Mouse (Mus musculus) olfactory bulb, adult 2 months (tissue): ENCODE data around the gene Gm36079. TPM values are rescaled to one million over a fixed set of nuclear protein-coding genes. Genes with fewer than 3 reads are reported as not detected.
"Not testable (repeated sequence)": the region's sequence is repeated elsewhere in the genome, so short reads cannot be mapped to it uniquely, and the experiment has no call there.

ENCODE experiments used
- H3K27ac ChIP-seq: fragments of 200-500 bp; 2 replicates; pipeline ENCODE4 v1.5.1; 2012; ENCODE audit warnings: low read depth, low read length; ENCODE audit not compliant: insufficient read depth
- H3K4me1 ChIP-seq: fragments of 200-500 bp; 2 replicates; pipeline ENCODE4 v1.6.1; 2012; ENCODE audit warnings: low read length; ENCODE audit not compliant: control insufficient read depth, insufficient read depth
- H3K4me3 ChIP-seq: fragments of 200-500 bp; 2 replicates; pipeline ENCODE4 v1.5.1; 2012; ENCODE audit warnings: mild to moderate bottlenecking, low read depth, low read length, moderate library complexity; ENCODE audit not compliant: insufficient read depth
- whole genome bisulfite sequencing: fragments of 180-500 bp; shearing (Covaris S2); methylation state at CpG from one replicate; pipeline ENCODE4 v1.1.7; 2018; 5-methylcytosine and 5-hydroxymethylcytosine counted together
- polyA plus RNA-seq: library from polyadenylated mRNA; stranded (reverse); fragments of >200 nt; gene quantifications from 2 replicates; pipeline ENCODE4 v1.2.4, GENCODE M21; 2012; ENCODE audit warnings: low replicate concordance; ENCODE audit not compliant: missing spikeins, insufficient read depth, insufficient read length

The Gm36079 gene
- polyA plus RNA-seq, 1 experiment = not detected

GRCm38 (mm10) chr13:119991917-119992496, 34.8 kb downstream of the Gm36079 start:
- not testable (repeated sequence) for H3K4me3 ChIP-seq, H3K27ac ChIP-seq, H3K4me1 ChIP-seq
- WGBS = no CpG with 5 or more reads among the region's 10 CpGs

GRCm38 (mm10) chr13:119991264-119991663, 35.5 kb downstream of the Gm36079 start:
- WGBS = no CpG with 5 or more reads among the region's 13 CpGs

More at GRCm38 (mm10) chr13:119991264-119991663, 35.5 kb downstream of the Gm36079 start:
- not testable (repeated sequence) for H3K4me3 ChIP-seq, H3K4me1 ChIP-seq, H3K27ac ChIP-seq

Other genes starting within 250 kb of the Gm36079 start
- gene Zfp131, start 236.1 kb downstream of the Gm36079 start, polyA plus RNA-seq = not detected in 2 replicates
- not detected in 2 replicates for gene AF067063, start 196.8 kb downstream of the Gm36079 start, polyA plus RNA-seq
- not detected in 2 replicates for gene D13Ertd608e, start 191.0 kb downstream of the Gm36079 start, polyA plus RNA-seq
- gene Tcstv1, start 132.2 kb downstream of the Gm36079 start, polyA plus RNA-seq = not detected in 2 replicates
- not detected in 2 replicates for gene Gm21761, start 97.7 kb downstream of the Gm36079 start, polyA plus RNA-seq
- not detected in 2 replicates for gene B020031M17Rik, start 76.2 kb downstream of the Gm36079 start, polyA plus RNA-seq
- not detected in 2 replicates for gene Gm21188, start 25.2 kb upstream of the Gm36079 start, polyA plus RNA-seq
- gene Gm20767, start 113.2 kb upstream of the Gm36079 start, polyA plus RNA-seq = not detected in 2 replicates
- not detected in 2 replicates for gene Gm21818, start 145.4 kb upstream of the Gm36079 start, polyA plus RNA-seq
- not detected in 2 replicates for gene Gm21762, start 188.9 kb upstream of the Gm36079 start, polyA plus RNA-seq
- gene Gm21731, start 212.1 kb upstream of the Gm36079 start, polyA plus RNA-seq = not detected in 2 replicates
- gene AF067061, start 236.1 kb upstream of the Gm36079 start, polyA plus RNA-seq = not detected in 2 replicates